Mouse (Mus musculus) ES-Bruce4 (cell line): ENCODE results near the gene Polr2j. TPM values are rescaled to one million over a fixed set of nuclear protein-coding genes. Genes with fewer than 3 reads are reported as not detected.

Experiments used
- H3K27ac ChIP-seq: 2 replicates; pipeline ENCODE4 v1.5.1; 2012; ENCODE audit warnings: low read length, inconsistent platforms; ENCODE audit not compliant: insufficient read depth
- H3K27me3 ChIP-seq: 2 replicates; pipeline ENCODE4 v1.6.1; 2012; ENCODE audit warnings: mild to moderate bottlenecking, low read length, inconsistent platforms; ENCODE audit not compliant: control insufficient read depth, poor library complexity, insufficient read depth, severe bottlenecking
- H3K36me3 ChIP-seq: 2 replicates; pipeline ENCODE4 v1.6.1; 2012; ENCODE audit warnings: inconsistent platforms, mild to moderate bottlenecking, low read length, moderate library complexity; ENCODE audit not compliant: control insufficient read depth, poor library complexity, insufficient read depth, severe bottlenecking
- H3K4me1 ChIP-seq: one replicate; pipeline ENCODE4 v1.8.1; 2011; ENCODE audit warnings: low read length; ENCODE audit not compliant: control insufficient read depth, insufficient read depth
- H3K4me3 ChIP-seq: 2 replicates; pipeline ENCODE4 v1.5.1; 2011; ENCODE audit warnings: low read depth, mild to moderate bottlenecking, low read length
- H3K9ac ChIP-seq: 2 replicates; pipeline ENCODE4 v1.6.1; 2012; ENCODE audit warnings: low read depth, mild to moderate bottlenecking, inconsistent platforms; ENCODE audit not compliant: poor library complexity, severe bottlenecking
- H3K9me3 ChIP-seq: replicated peaks from 2 replicates; pipeline ENCODE4 v1.6.1; 2012; ENCODE audit warnings: mild to moderate bottlenecking, low read length, inconsistent platforms; ENCODE audit not compliant: control insufficient read depth, poor library complexity, insufficient read depth, severe bottlenecking
- CTCF ChIP-seq: IDR thresholded peaks from one replicate; pipeline ENCODE4 v1.8.1; 2011; ENCODE audit warnings: low read depth, low read length
- EP300 ChIP-seq: IDR thresholded peaks from 2 replicates; pipeline ENCODE4 v1.6.1; 2011; ENCODE audit warnings: low read depth, low read length; ENCODE audit not compliant: insufficient read depth
- POLR2A ChIP-seq: IDR thresholded peaks from one replicate; pipeline ENCODE4 v1.8.1; 2011; ENCODE audit warnings: low read length; ENCODE audit not compliant: insufficient read depth
- polyA plus RNA-seq: library from polyadenylated mRNA; stranded (reverse); fragments of >200 nt; gene quantifications from 2 replicates; pipeline ENCODE4 v1.2.4, GENCODE M21; 2011; ENCODE audit warnings: low read depth; ENCODE audit not compliant: missing spikeins, insufficient read depth, insufficient read length

The Polr2j gene
- polyA plus RNA-seq, 1 experiment, result 90.7 TPM

DNA sequence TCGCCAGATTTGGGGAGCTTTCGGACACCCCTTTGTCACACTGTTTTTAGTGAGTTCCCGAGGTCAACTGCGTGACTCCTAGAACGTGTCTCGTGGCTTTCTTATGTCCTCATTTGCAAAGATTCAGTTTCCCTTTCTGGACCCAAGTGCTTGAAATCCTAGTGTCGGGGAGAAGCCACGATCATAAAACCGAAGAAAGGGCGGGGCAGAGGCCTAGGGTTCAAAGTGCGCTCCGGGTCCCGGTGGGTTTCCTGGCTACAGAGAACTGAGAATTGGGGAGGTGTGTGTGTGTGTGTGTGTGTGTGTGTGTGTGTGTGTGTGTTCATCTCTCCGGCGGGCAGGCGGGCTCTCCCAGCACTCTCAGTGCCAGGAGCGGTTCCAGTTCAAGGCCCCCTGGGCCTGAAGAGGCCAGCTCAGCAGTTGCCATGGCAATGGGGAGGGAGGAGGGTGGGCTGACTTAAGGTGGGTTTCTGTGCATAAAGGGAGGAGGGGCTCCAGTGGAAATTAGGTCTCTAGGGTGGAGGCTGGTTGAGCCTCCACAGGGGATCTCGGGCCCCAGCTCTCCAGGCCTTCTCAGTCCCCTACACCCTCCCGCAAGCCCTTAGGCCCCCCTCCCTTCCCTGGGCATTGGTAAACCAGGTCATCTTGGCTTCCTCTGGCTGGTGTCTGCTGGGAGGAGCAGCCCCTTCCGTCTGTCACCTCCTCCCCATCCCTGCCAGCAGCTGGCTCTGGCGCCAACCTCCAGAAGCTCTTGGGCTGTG is 31.4 kb upstream of the Polr2j start:
- no peaks in the 10 kb centered on the region for H3K9me3 ChIP-seq
- no peaks in the 10 kb centered on the region for H3K27me3 ChIP-seq
- H3K4me1 ChIP-seq, result no peaks in the 10 kb centered on the region
- peak overlapping the region; percentile 84; the same call in 1 of the 2 replicates for H3K4me3 ChIP-seq
- H3K36me3 ChIP-seq, result no peaks in the 10 kb centered on the region
- H3K9ac ChIP-seq, result no peak overlapping the region
- H3K27ac ChIP-seq, result no peak overlapping the region
- no peak for TF ChIP-seq POLR2A
- TF ChIP-seq CTCF, result no peak
- TF ChIP-seq EP300, result no peak

DNA sequence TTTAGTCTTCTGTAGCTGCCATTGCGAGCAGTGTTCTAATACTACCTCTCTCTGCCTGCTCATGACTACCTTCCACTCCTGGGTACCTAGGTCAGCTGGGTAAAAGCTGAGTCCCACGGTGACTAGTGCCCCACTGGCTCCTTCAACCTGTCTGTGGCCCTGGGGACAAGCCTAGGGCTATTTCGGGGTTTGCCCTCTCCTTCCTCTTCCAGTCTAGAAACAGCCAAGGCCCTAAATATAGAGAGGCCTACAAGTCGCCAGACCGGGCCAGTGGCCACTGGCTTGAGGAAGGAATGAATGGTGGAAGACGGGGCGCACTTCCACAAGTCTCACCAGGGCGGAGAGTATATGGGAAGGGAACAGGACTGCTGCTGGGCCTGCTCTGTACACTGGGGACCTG is 30.1 kb upstream of the Polr2j start:
- no peaks in the 10 kb centered on the region for H3K4me1 ChIP-seq
- H3K9me3 ChIP-seq, result no peaks in the 10 kb centered on the region
- no peaks in the 10 kb centered on the region for H3K27me3 ChIP-seq
- no peak overlapping the region for H3K4me3 ChIP-seq
- no peak for TF ChIP-seq EP300
- TF ChIP-seq POLR2A, result no peak
- no peak for TF ChIP-seq CTCF
- no peak overlapping the region for H3K9ac ChIP-seq
- no peak overlapping the region for H3K27ac ChIP-seq
- H3K36me3 ChIP-seq, result no peaks in the 10 kb centered on the region

DNA sequence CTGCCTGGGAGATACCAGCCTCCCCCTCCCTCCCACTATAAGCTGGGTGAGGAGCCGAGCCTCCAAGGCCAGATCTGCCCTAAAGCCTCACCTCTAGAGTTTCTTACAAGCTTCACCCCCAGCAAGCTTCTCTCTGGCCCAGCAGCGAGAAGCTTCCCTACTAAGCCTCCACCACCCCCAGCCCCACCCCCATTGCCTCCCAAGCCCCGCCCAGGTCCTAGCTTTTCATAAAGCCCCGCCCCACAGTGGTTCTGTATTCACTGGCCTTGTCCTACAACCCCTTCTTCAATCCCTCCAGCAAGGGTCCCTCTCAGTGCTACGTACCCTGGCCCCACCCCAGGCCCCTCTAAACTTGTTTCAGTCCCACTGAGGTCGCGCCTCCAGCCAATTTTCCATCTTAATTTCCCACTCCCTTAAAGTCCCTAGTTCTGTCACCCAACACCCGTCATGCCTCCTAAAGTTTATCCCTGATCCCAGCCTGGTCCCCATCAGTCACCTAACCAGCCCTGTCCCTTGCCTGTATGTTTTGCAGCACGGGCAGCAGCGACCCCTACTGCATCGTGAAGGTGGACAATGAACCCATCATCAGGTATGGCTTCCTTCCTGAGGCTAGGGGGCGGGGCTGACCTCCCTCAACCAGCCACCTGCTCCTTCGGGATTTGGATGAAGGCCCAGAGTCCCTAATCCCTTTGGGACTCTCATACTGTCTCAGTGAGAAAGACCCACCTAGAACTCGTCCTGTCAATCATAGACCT is 27.4 kb upstream of the Polr2j start:
- Histone ChIP-seq H3K9me3 (no peaks in the 10 kb centered on the region), H3K27ac (no peak overlapping the region), H3K4me3 (no peak overlapping the region), H3K4me1 (no peaks in the 10 kb centered on the region), H3K36me3 (no peaks in the 10 kb centered on the region), H3K27me3 (no peaks in the 10 kb centered on the region), H3K9ac (no peak overlapping the region)
- peak; percentile 93 for TF ChIP-seq CTCF
- TF ChIP-seq POLR2A, result no peak
- peak; percentile 37; the same call in 1 of the 2 replicates for TF ChIP-seq EP300

DNA sequence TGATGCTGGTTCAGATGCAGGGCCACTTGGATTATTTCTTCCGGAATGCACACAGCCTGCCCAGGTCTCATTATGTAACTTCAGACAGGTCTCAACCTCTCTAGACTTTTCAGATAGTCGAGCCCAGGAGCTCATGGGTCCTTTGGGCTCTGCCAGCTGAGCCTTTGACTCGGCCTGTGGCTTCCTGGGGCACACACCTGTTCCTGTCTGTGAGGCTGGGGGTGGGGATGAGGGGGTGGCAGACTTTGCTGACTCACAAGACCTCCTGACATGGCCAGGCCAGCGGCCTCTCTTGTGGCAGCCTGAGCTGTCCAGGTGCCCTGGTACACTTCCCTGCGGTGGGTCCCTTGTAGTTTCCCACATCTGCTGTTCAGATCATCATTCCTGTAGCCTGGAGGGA is 24.5 kb upstream of the Polr2j start:
- Histone ChIP-seq H3K27ac (no peak overlapping the region), H3K36me3 (no peaks in the 10 kb centered on the region), H3K4me3 (no peak overlapping the region), H3K9ac (no peak overlapping the region), H3K27me3 (no peaks in the 10 kb centered on the region), H3K9me3 (no peaks in the 10 kb centered on the region), H3K4me1 (peaks cover 5% of the 10 kb centered on the region)
- TF ChIP-seq POLR2A (no peak), CTCF (no peak), EP300 (no peak)

DNA sequence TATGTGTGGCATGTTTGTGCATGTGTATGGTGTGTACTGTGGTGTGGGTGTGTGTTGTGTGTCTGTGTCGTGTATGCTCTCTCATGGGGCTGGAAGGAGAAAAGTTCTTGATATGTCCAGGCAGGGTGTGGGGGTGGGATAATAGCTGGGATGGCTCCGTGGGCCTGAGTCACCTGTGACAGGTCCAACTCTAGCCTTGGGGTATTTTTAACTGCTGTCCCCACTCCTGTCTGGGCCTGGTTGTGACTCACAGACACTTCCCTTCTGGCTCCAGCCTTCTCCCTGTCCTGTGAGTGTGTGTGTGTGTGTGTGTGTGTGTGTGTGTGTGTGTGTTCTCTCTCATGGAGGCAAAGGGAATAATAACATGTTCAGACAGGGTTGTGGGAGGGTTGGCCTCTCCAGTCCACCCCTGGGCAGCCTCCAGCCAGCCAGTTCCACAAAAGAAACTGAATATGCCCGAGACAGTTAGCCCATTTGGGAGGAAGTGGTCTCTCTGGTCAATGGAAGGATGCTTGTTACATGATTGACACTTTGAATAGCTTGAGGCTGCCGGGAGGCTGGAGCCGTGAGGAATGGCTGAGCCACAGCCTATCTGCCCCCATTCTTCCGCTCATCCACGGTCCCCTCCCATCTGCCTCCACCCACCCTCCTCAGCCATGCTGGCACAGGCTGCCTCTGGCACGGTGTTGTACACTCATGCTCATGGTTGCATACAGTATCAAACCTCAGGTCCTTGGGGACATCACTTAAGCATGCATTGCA is 22.0 kb upstream of the Polr2j start:
- peaks cover 7% of the 10 kb centered on the region for H3K4me1 ChIP-seq
- no peak overlapping the region for H3K4me3 ChIP-seq
- no peak overlapping the region for H3K9ac ChIP-seq
- H3K27ac ChIP-seq, result no peak overlapping the region
- TF ChIP-seq POLR2A, result no peak
- no peak for TF ChIP-seq EP300
- H3K27me3 ChIP-seq, result no peaks in the 10 kb centered on the region
- H3K9me3 ChIP-seq, result no peaks in the 10 kb centered on the region
- no peaks in the 10 kb centered on the region for H3K36me3 ChIP-seq
